Mouse (Mus musculus) liver, adult 2 months (tissue): ENCODE data around the gene Elovl2.

Experiments used
- CTCF ChIP-seq: fragments of 200-500 bp; IDR thresholded peaks from 2 replicates; pipeline ENCODE4 v1.5.1; 2011; ENCODE audit warnings: low read depth, low read length, control low read depth
- POLR2A ChIP-seq: fragments of 200-500 bp; IDR thresholded peaks from 2 replicates; pipeline ENCODE4 v1.6.1; 2011; ENCODE audit warnings: low read length, control low read depth; ENCODE audit not compliant: insufficient read depth; ENCODE audit errors: extremely low read depth

GRCm38 (mm10) chr13:41241557-41241956, 21.4 kb upstream of the Elovl2 start:
- no peak for TF ChIP-seq POLR2A
- no peak for TF ChIP-seq CTCF
